Mouse (Mus musculus) midbrain, embryonic 13.5 days (tissue): ENCODE measurements around the gene Tmpo. TPM values are rescaled to one million over a fixed set of nuclear protein-coding genes. Genes with fewer than 3 reads are reported as not detected.
"Not testable (repeated sequence)": the region's sequence is repeated elsewhere in the genome, so short reads cannot be mapped to it uniquely, and the experiment has no call there.

Experiments
- ATAC-seq: fragments of 200-750 bp; cut with Nextera tagmentation; 2 replicates; pipeline ENCODE4 v1.8.0; 2017; ENCODE audit warnings: mild to moderate bottlenecking, moderate TSS enrichment, moderate library complexity
- H3K27ac ChIP-seq: fragments of 300-500 bp; sonication (generic); 2 replicates; pipeline ENCODE4 v1.5.1; 2015; ENCODE audit warnings: inconsistent platforms, mild to moderate bottlenecking, moderate library complexity
- H3K27me3 ChIP-seq: fragments of 300-500 bp; sonication (generic); 2 replicates; pipeline ENCODE4 v1.6.1; 2015; ENCODE audit warnings: mild to moderate bottlenecking, inconsistent platforms
- H3K36me3 ChIP-seq: fragments of 300-500 bp; sonication (generic); 2 replicates; pipeline ENCODE4 v1.6.1; 2015; ENCODE audit warnings: mild to moderate bottlenecking, inconsistent platforms
- H3K4me1 ChIP-seq: fragments of 300-500 bp; sonication (generic); replicated peaks from 2 replicates; pipeline ENCODE4 v1.6.1; 2015; ENCODE audit warnings: inconsistent platforms
- H3K4me2 ChIP-seq: fragments of 300-500 bp; sonication (generic); replicated peaks from 2 replicates; pipeline ENCODE4 v1.6.1; 2015; ENCODE audit warnings: moderate library complexity, mild to moderate bottlenecking, inconsistent platforms
- H3K4me3 ChIP-seq: fragments of 300-500 bp; sonication (generic); replicated peaks from 2 replicates; pipeline ENCODE4 v1.5.1; 2015; ENCODE audit warnings: mild to moderate bottlenecking, inconsistent platforms
- H3K9ac ChIP-seq: fragments of 300-500 bp; sonication (generic); replicated peaks from 2 replicates; pipeline ENCODE4 v1.6.1; 2015; ENCODE audit warnings: mild to moderate bottlenecking, inconsistent platforms
- H3K9me3 ChIP-seq: fragments of 300-500 bp; sonication (generic); 2 replicates; pipeline ENCODE4 v1.6.1; 2016; ENCODE audit warnings: mild to moderate bottlenecking, inconsistent platforms
- WGBS: fragments of 180-500 bp; shearing (Covaris S2); methylation state at CpG from one replicate; pipeline ENCODE4 v1.1.7; 2015; 5-methylcytosine and 5-hydroxymethylcytosine counted together
- polyA plus RNA-seq: library from polyadenylated mRNA; unstranded; fragments of >200 nt; fragmentation: Nextera tagmentation; extraction: Ambion mirVana; gene quantifications from 2 replicates; pipeline ENCODE4 v1.2.1, GENCODE M21; 2015

Tmpo gene
- polyA plus RNA-seq, 1 experiment from 2014 or later, result 175 TPM

DNA sequence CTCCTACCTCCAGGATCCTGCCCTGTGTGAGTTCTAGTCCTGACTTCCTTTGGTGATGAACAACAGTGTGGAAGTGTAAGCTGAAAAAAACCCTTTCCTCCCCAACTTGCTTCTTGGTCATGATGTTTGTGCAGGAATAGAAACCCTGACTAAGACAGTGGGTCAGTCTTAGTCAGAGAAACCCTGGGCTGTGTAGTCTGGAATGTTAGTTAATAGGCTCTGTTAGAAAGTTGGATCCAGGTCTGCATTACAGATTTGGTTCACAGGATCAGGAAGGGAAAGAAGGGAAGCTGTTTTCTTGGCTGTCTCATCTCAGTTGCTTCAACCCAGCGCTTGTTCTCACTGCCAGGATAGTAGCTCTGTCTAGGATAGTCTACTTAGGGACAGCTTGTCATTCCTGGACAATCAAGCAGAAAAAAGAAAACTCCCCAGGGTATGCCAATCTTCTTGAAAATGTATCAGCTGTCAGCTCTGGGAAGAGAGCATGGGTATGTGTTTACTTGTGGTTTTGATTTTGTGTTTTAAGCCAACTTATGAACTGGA is 18.2 kb upstream of the Tmpo start:
- H3K27ac ChIP-seq, result no peak overlapping the region
- no peaks in the 10 kb centered on the region for H3K4me1 ChIP-seq
- H3K4me2 ChIP-seq, result no peak overlapping the region
- H3K9ac ChIP-seq, result no peak overlapping the region
- no peaks in the 10 kb centered on the region for H3K9me3 ChIP-seq
- H3K36me3 ChIP-seq, result no peaks in the 10 kb centered on the region
- ATAC-seq, result no peak
- WGBS, result 94% methylated on average over 1 of the region's 1 CpGs
- H3K27me3 ChIP-seq, result no peaks in the 10 kb centered on the region
- H3K4me3 ChIP-seq, result no peak overlapping the region

DNA sequence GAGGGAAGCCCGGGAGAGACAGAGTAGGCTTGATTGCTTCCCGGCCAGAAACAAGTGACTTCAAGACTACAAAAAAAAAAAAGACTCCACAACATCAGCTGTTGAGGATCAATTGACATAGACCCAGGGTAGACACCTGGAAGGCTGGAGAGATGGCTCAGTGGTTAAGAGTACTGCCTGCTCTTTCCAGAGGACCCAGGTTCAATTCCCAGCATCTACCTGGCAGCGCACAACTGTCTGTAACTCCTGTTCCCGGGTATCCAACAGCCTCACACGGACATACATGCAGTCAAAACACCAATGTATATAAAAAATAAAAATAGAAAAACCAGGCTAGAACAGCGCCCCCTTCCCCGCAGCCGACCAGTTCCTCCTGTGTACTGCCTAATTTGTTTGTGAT is 16.6 kb upstream of the Tmpo start:
- no peak overlapping the region for H3K27ac ChIP-seq
- ATAC-seq, result no peak
- no peak overlapping the region for H3K9ac ChIP-seq
- H3K4me1 ChIP-seq, result no peaks in the 10 kb centered on the region
- H3K4me3 ChIP-seq, result no peak overlapping the region
- H3K9me3 ChIP-seq, result no peaks in the 10 kb centered on the region
- no peak overlapping the region for H3K4me2 ChIP-seq
- no peaks in the 10 kb centered on the region for H3K27me3 ChIP-seq
- no peaks in the 10 kb centered on the region for H3K36me3 ChIP-seq
- 93% methylated on average over 8 of the region's 8 CpGs for WGBS

DNA sequence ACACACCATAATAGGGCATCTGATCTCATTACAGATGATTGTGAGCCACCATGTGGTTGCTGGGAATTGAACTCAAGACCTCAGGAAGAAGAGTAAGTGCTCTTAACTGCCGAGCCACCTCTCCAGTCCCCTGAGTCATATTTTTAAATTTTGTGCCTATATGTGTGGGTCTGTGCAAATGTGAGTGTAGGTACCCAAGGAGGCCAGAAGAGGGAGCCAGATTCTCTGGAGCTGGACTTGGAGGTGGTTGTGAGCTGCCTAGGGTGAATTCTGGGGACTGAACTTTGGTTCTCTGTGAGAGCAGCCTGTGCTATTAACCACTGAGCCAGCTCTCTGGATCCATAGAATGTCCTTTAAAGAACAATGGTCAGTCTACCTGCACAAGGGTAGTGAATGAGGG is 15.7 kb upstream of the Tmpo start:
- Histone ChIP-seq H3K4me2 (no peak overlapping the region), H3K9ac (no peak overlapping the region), H3K36me3 (no peaks in the 10 kb centered on the region), H3K27me3 (no peaks in the 10 kb centered on the region), H3K4me3 (no peak overlapping the region), H3K27ac (no peak overlapping the region), H3K9me3 (no peaks in the 10 kb centered on the region), H3K4me1 (no peaks in the 10 kb centered on the region)
- no peak for ATAC-seq
- 91% methylated on average over 1 of the region's 1 CpGs for WGBS

DNA sequence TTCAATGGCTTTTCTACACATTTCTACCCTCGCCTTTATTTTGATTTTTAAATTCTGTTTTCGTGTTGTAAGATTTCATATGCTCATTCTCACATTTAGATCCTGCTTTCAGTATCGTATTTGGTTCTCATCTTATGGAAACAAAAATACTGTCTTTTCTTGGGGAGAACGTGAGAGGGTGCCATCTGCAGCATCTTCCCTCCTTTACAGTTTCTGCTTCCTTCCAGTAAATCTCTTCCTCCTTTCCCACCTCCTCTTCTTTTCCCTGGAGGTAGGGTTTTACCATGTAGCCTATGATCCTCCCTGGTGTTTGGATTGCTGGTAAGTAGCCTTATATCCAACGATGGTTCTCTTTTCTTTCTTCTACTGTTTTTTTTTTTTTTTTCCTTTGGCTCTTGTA is 14.6 kb upstream of the Tmpo start:
- no peaks in the 10 kb centered on the region for H3K9me3 ChIP-seq
- no peak overlapping the region for H3K9ac ChIP-seq
- no peaks in the 10 kb centered on the region for H3K27me3 ChIP-seq
- H3K4me3 ChIP-seq, result no peak overlapping the region
- 89% methylated on average over 5 of the region's 5 CpGs for WGBS
- no peaks in the 10 kb centered on the region for H3K4me1 ChIP-seq
- no peak overlapping the region for H3K27ac ChIP-seq
- ATAC-seq, result no peak
- no peak overlapping the region for H3K4me2 ChIP-seq
- no peaks in the 10 kb centered on the region for H3K36me3 ChIP-seq

DNA sequence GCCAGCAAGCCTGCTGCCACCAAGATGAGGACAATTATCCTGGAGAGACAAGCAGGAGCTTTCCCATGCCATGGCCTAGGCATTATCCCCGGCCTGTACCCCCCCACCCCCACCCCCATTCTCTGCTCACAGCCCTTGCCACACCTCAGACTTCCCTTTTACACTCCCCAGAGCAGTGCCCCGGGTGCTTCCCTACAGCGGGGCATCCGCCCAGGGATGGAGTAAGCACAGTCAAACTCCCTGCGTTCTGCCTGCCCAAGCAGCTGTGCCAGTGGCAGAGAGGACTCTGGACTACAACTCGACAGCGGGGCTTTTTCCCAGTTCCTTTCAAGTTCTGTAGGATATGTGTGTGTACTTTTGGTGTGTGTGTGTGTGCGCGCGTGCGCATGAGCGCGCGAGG is 14.0 kb upstream of the Tmpo start:
- Histone ChIP-seq H3K4me2 (no peak overlapping the region), H3K27ac (no peak overlapping the region), H3K9ac (no peak overlapping the region), H3K9me3 (no peaks in the 10 kb centered on the region), H3K36me3 (no peaks in the 10 kb centered on the region), H3K27me3 (no peaks in the 10 kb centered on the region), H3K4me1 (no peaks in the 10 kb centered on the region), H3K4me3 (no peak overlapping the region)
- 85% methylated on average over 14 of the region's 14 CpGs for WGBS
- no peak for ATAC-seq

DNA sequence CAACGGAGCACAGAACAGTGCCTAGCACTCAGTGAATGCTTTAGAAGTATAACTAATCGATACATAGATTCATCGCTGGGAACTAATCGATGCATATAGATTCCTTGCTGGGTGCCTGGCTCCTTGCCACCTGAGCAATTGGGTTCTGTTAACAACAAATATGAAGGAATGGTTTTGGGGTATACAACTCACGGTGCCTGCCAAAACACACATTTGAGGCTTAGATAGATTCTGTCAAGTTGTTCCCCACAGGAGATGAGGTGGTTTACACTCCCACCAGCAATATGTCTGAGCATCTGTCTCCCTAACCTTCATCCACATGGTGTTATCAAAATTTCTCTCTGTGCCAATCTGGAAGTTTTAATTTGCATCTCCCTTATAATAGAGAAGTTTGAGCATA is 10.7 kb upstream of the Tmpo start:
- no peak overlapping the region for H3K9ac ChIP-seq
- WGBS, result 93% methylated on average over 5 of the region's 5 CpGs

DNA sequence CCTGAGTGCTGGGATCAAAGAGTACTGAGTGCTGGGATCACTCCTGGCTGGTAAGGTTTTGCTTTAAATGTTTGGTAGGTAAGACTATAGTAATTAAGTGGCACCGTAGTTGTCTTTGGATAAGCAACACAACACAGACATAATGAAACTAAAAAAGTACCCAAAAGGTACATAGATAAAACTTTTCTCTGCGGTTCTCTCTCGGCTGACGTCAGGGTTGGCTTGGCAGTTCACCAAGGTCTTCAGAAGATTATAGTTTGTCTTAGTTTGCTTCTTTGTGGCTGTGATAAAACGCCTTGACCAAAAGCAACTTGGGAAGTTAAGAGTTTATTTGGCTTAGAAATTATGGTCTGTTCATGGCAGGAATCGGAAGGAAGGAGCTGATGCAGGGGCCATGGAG is 8.4 kb upstream of the Tmpo start:
- H3K27me3 ChIP-seq, result no peaks in the 10 kb centered on the region
- 99% methylated on average over 6 of the region's 6 CpGs for WGBS
- peaks cover 7% of the 10 kb centered on the region for H3K4me1 ChIP-seq
- H3K4me2 ChIP-seq, result no peak overlapping the region
- no peak for ATAC-seq
- H3K9me3 ChIP-seq, result no peaks in the 10 kb centered on the region
- no peaks in the 10 kb centered on the region for H3K36me3 ChIP-seq
- H3K9ac ChIP-seq, result no peak overlapping the region
- H3K27ac ChIP-seq, result no peak overlapping the region
- no peak overlapping the region for H3K4me3 ChIP-seq

More for the DNA sequence above, 10.7 kb upstream of the Tmpo start:
- peaks cover 7% of the 10 kb centered on the region for H3K4me1 ChIP-seq
- ATAC-seq, result no peak
- no peak overlapping the region for H3K4me2 ChIP-seq
- H3K36me3 ChIP-seq, result no peaks in the 10 kb centered on the region
- H3K9me3 ChIP-seq, result no peaks in the 10 kb centered on the region
- H3K4me3 ChIP-seq, result no peak overlapping the region
- H3K27me3 ChIP-seq, result no peaks in the 10 kb centered on the region
- H3K27ac ChIP-seq, result no peak overlapping the region

DNA sequence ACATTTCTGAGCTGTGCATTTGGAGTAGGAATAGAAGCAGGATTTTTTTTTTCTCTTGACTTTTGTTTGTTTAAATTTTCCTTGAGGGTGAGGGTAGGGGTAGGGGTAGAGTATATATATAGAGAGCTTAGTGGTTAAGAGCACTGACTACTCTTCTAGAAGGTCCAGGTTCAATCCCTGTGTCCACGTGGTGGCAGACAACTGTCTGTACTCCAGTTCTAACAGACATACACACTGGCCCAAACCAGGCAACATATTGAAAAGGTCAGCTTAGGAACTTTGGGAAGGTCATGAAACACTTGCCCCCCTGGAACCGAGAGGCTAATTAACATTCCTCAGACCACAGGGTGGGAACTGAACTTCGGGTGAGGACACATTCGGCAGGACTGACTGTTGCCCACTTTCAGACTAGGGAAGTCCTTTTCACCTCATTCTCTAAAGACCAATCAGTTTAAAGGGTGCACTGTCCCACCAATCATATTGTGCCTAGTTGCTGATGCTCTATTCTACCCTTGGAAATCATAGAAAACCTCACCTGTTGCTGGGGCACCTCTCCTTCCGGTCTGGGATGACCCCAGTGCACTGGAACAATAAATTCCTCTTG is 7.7 kb upstream of the Tmpo start:
- H3K36me3 ChIP-seq, result no peaks in the 10 kb centered on the region
- 80% methylated on average over 5 of the region's 5 CpGs for WGBS
- H3K9ac ChIP-seq, result no peak overlapping the region

DNA sequence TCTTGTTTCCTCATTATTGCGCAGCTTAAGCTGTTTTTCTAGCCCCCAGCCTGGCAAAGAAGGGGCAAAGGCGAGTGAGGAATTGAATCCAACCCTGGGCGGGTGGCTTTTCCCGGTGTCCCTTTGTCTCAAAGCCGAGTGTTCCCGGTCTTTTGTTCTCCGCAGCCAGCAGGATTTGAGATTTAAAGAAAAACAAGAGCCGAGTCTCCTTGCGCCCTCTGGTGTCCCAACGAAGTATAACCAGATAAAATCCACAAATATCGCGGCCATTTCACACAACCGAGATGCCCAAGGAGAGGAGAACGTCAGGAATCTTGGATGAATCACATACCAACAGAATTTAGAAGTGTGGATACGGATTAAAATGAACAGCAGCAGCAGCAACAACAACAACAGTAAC is 6.8 kb upstream of the Tmpo start:
- no peaks in the 10 kb centered on the region for H3K27me3 ChIP-seq
- peak overlapping the region; percentile 36 for H3K4me3 ChIP-seq
- 0% methylated on average over 15 of the region's 15 CpGs for WGBS
- H3K4me1 ChIP-seq, result peaks cover 16% of the 10 kb centered on the region
- peak; percentile 75 for ATAC-seq
- H3K9ac ChIP-seq, result peak overlapping the region; percentile 74
- H3K4me2 ChIP-seq, result peak overlapping the region; percentile 55
- no peaks in the 10 kb centered on the region for H3K9me3 ChIP-seq
- H3K27ac ChIP-seq, result peak overlapping the region; percentile 97
- H3K36me3 ChIP-seq, result no peaks in the 10 kb centered on the region

More for the DNA sequence above, 7.7 kb upstream of the Tmpo start:
- no peak overlapping the region for H3K4me3 ChIP-seq
- H3K27me3 ChIP-seq, result no peaks in the 10 kb centered on the region
- ATAC-seq, result no peak
- no peaks in the 10 kb centered on the region for H3K9me3 ChIP-seq
- H3K4me2 ChIP-seq, result no peak overlapping the region
- H3K27ac ChIP-seq, result peak overlapping the region; percentile 97; the same call in 1 of the 2 replicates
- peaks cover 7% of the 10 kb centered on the region for H3K4me1 ChIP-seq

DNA sequence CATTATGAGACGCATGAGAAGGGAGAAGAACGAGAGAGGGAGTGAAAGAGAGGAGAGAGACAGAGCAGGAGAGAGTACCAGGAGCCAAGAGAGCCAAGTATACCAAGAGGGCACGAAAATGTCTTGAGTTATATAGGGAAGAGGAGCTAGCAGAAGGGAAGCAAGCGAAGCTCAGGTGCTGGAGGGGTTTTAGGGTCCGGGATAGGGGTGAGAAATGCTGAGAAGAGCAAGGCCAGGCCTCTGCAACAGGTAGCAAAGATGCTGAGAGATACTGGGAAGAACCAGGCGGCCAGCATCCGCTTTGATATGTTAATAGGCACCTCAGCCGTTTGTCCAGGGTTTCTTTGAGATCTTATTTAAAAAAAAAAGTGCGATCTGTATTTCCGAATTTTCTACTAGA is 6.2 kb upstream of the Tmpo start:
- peak overlapping the region; percentile 74 for H3K9ac ChIP-seq
- WGBS, result 10% methylated on average over 10 of the region's 10 CpGs
- ATAC-seq, result peak; percentile 24; the same call in 1 of the 2 replicates

DNA sequence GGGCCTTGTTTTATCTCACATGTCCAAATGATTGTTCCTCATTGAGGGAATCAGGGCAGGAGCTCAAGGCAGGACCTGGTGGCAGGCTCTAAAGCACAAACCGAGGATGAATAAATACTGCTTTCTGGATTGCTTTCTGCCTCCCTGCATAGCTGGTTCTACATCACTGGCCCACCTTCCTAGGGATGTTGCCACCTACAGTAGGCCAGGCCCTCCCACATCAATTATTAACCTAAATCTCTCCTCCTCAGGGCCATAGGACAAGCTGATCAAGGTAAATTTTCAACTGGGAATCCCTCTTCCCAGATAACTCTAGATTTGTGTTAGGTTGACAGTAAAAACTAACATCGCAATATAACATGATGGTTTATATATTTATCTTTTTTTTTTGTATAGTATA is 4.6 kb upstream of the Tmpo start:
- Histone ChIP-seq H3K4me1 (peaks cover 21% of the 10 kb centered on the region), H3K4me2 (no peak overlapping the region), H3K36me3 (no peaks in the 10 kb centered on the region), H3K9me3 (no peaks in the 10 kb centered on the region), H3K9ac (no peak overlapping the region), H3K27me3 (no peaks in the 10 kb centered on the region), H3K27ac (no peak overlapping the region), H3K4me3 (no peak overlapping the region)
- 90% methylated on average over 2 of the region's 2 CpGs for WGBS
- no peak for ATAC-seq

More for the DNA sequence above, 6.2 kb upstream of the Tmpo start:
- H3K4me2 ChIP-seq, result peak overlapping the region; percentile 55
- H3K9me3 ChIP-seq, result no peaks in the 10 kb centered on the region
- peak overlapping the region; percentile 97 for H3K27ac ChIP-seq
- H3K4me3 ChIP-seq, result peak overlapping the region; percentile 36
- no peaks in the 10 kb centered on the region for H3K36me3 ChIP-seq
- peaks cover 19% of the 10 kb centered on the region for H3K4me1 ChIP-seq
- no peaks in the 10 kb centered on the region for H3K27me3 ChIP-seq

DNA sequence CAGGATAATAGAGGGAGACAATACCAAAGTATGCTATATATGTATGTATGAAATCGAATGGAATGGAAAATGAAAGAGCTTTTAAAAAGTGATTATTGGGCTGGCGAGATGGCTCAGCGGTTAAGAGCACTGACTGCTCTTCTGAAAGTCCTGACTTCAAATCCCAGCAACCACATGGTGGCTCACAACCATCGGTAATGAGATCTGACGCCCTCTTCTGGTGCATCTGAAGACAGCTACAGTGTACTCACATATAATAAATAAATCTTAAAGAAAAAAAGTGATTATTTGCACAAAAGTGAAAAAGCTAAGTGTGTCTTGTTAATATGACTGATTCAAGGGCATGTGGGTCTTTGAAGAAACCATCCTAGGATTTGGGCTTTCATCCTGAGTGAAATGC is 3.8 kb upstream of the Tmpo start:
- not testable (repeated sequence) for H3K4me3 ChIP-seq, H3K4me2 ChIP-seq, H3K27ac ChIP-seq, H3K9ac ChIP-seq, H3K9me3 ChIP-seq, ATAC-seq, H3K27me3 ChIP-seq, H3K36me3 ChIP-seq
- peaks cover 29% of the 10 kb centered on the region for H3K4me1 ChIP-seq
- WGBS, result 59% methylated on average over 5 of the region's 5 CpGs

DNA sequence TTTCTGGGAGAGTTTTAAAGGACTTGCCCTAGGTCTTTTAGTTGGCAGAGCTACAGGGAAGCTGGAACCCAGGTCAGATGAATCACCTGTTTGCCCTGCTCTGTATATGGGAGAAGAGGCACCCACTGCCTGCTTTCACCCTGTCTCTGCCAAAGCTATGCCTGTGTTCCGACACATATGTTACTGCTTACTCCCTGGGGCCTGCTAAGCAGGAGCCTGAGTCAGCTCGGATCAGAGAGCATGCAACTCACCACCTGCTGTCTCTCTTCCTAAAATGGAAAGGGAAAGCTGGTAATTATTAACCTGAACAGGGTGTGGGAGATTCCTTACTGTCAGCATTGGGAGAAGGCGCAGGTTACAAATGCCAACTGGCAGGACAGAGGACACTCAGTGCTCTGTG is 2.2 kb upstream of the Tmpo start:
- Histone ChIP-seq H3K36me3 (no peaks in the 10 kb centered on the region), H3K4me3 (no peak overlapping the region; the same call in 1 of the 2 replicates), H3K27me3 (no peaks in the 10 kb centered on the region), H3K4me2 (peak overlapping the region; percentile 59), H3K27ac (peak overlapping the region; percentile 97), H3K9ac (peak overlapping the region; percentile 51), H3K4me1 (peaks cover 29% of the 10 kb centered on the region), H3K9me3 (no peaks in the 10 kb centered on the region)
- ATAC-seq, result no peak
- WGBS, result 38% methylated on average over 3 of the region's 3 CpGs
